Mouse (Mus musculus) testis, adult 2 months (tissue): ENCODE measurements around the gene Tmem184b.

ENCODE experiments used
- CTCF ChIP-seq: fragments of 200-500 bp; IDR thresholded peaks from 2 replicates; pipeline ENCODE4 v1.5.1; 2012; ENCODE audit warnings: low read depth, mild to moderate bottlenecking, inconsistent platforms, low read length, moderate library complexity; ENCODE audit not compliant: control insufficient read depth, insufficient read depth, insufficient replicate concordance
- POLR2A ChIP-seq: fragments of 200-500 bp; IDR thresholded peaks from 2 replicates; pipeline ENCODE4 v1.6.1; 2012; ENCODE audit warnings: low read depth, mild to moderate bottlenecking, inconsistent platforms, low read length, moderate library complexity; ENCODE audit not compliant: control insufficient read depth

- TF ChIP-seq POLR2A (no peak), CTCF (no peak)
Measured at GRCm38 (mm10) chr15:79335061-79335655, 68.2 kb downstream of the Tmem184b start.
